Mouse (Mus musculus): ENCODE measurements around the gene Olfr281.
"Not testable (repeated sequence)": the region's sequence is repeated elsewhere in the genome, so short reads cannot be mapped to it uniquely, and the experiment has no call there.

The Olfr281 gene

GRCm38 (mm10) chr15:98424326-98424725 lies 28.1 kb upstream of the Olfr281 start:
- H3K4me3 ChIP-seq (replicated peaks; ENCODE audit: low read length) = no peak overlapping the region
- peaks cover 6% of the 10 kb centered on the region; the same call in 1 of the 2 replicates for H3K4me1 ChIP-seq (replicated peaks; ENCODE audit: low read depth, low read length)
- H3K36me3 ChIP-seq (ENCODE audit: insufficient read depth, low read length) = no peaks in the 10 kb centered on the region
- TF ChIP-seq POU5F1 (IDR thresholded peaks at IDR 0.05; ENCODE audit: borderline replicate concordance, low read length) = no peak
- no peak for TF ChIP-seq NANOG (IDR thresholded peaks at IDR 0.05; ENCODE audit: borderline replicate concordance, low read length)
- TF ChIP-seq CTCF (conservative IDR thresholded peaks at IDR 0.05; ENCODE audit: low read length) = no peak
- H3K27me3 ChIP-seq (ENCODE audit: insufficient read depth, low read length) = no peaks in the 10 kb centered on the region
- H3K9me3 ChIP-seq (ENCODE audit: low read length) = no peaks in the 10 kb centered on the region

GRCm38 (mm10) chr15:98424753-98425152 lies 27.6 kb upstream of the Olfr281 start:
- H3K4me1 ChIP-seq (replicated peaks; ENCODE audit: low read depth, low read length) = peaks cover 6% of the 10 kb centered on the region; the same call in 1 of the 2 replicates
- H3K9me3 ChIP-seq (ENCODE audit: low read length) = no peaks in the 10 kb centered on the region
- H3K36me3 ChIP-seq (ENCODE audit: insufficient read depth, low read length) = no peaks in the 10 kb centered on the region
- no peak for TF ChIP-seq NANOG (IDR thresholded peaks at IDR 0.05; ENCODE audit: borderline replicate concordance, low read length)
- TF ChIP-seq CTCF (conservative IDR thresholded peaks at IDR 0.05; ENCODE audit: low read length) = no peak
- no peak for TF ChIP-seq POU5F1 (IDR thresholded peaks at IDR 0.05; ENCODE audit: borderline replicate concordance, low read length)
- no peaks in the 10 kb centered on the region for H3K27me3 ChIP-seq (ENCODE audit: insufficient read depth, low read length)
- no peak overlapping the region for H3K4me3 ChIP-seq (replicated peaks; ENCODE audit: low read length)

- Histone ChIP-seq H3K9me3 (ENCODE audit: low read length) (no peaks in the 10 kb centered on the region), H3K36me3 (ENCODE audit: insufficient read depth, low read length) (no peaks in the 10 kb centered on the region), H3K4me3 (replicated peaks; ENCODE audit: low read length) (no peak overlapping the region), H3K27me3 (ENCODE audit: insufficient read depth, low read length) (no peaks in the 10 kb centered on the region), H3K4me1 (replicated peaks; ENCODE audit: low read depth, low read length) (peaks cover 6% of the 10 kb centered on the region; the same call in 1 of the 2 replicates)
- TF ChIP-seq NANOG (IDR thresholded peaks at IDR 0.05; ENCODE audit: borderline replicate concordance, low read length) = no peak
- TF ChIP-seq POU5F1 (IDR thresholded peaks at IDR 0.05; ENCODE audit: borderline replicate concordance, low read length) = no peak
- no peak for TF ChIP-seq CTCF (conservative IDR thresholded peaks at IDR 0.05; ENCODE audit: low read length)
These were observed 27.2 kb upstream of the Olfr281 start for GRCm38 (mm10) chr15:98425188-98425587.

GRCm38 (mm10) chr15:98430925-98431324 lies 21.5 kb upstream of the Olfr281 start, which contains the start of gene Olfr282:
Gene Olfr282 (plus strand): TSS chr15:98431225.
- not testable (repeated sequence) for H3K36me3 ChIP-seq (ENCODE audit: insufficient read depth, low read length); H3K9me3 ChIP-seq (ENCODE audit: low read length); H3K4me1 ChIP-seq (replicated peaks; ENCODE audit: low read depth, low read length); H3K27me3 ChIP-seq (ENCODE audit: insufficient read depth, low read length); H3K4me3 ChIP-seq (replicated peaks; ENCODE audit: low read length)

GRCm38 (mm10) chr15:98444561-98444960 lies 7.8 kb upstream of the Olfr281 start:
- no peaks in the 10 kb centered on the region for H3K27me3 ChIP-seq (ENCODE audit: insufficient read depth, low read length)
- no peak for TF ChIP-seq NANOG (IDR thresholded peaks at IDR 0.05; ENCODE audit: borderline replicate concordance, low read length)
- TF ChIP-seq CTCF (conservative IDR thresholded peaks at IDR 0.05; ENCODE audit: low read length) = no peak
- no peak for TF ChIP-seq POU5F1 (IDR thresholded peaks at IDR 0.05; ENCODE audit: borderline replicate concordance, low read length)
- H3K9me3 ChIP-seq (ENCODE audit: low read length) = peaks cover 5% of the 10 kb centered on the region; the same call in 1 of the 2 replicates
- H3K36me3 ChIP-seq (ENCODE audit: insufficient read depth, low read length) = no peaks in the 10 kb centered on the region
- no peak overlapping the region for H3K4me3 ChIP-seq (replicated peaks; ENCODE audit: low read length)
- H3K4me1 ChIP-seq (replicated peaks; ENCODE audit: low read depth, low read length) = no peaks in the 10 kb centered on the region

- TF ChIP-seq POU5F1 (IDR thresholded peaks at IDR 0.05; ENCODE audit: borderline replicate concordance, low read length) (no peak), CTCF (conservative IDR thresholded peaks at IDR 0.05; ENCODE audit: low read length) (no peak), NANOG (IDR thresholded peaks at IDR 0.05; ENCODE audit: borderline replicate concordance, low read length) (no peak)
- H3K36me3 ChIP-seq (ENCODE audit: insufficient read depth, low read length) = no peaks in the 10 kb centered on the region
- H3K4me1 ChIP-seq (replicated peaks; ENCODE audit: low read depth, low read length) = no peaks in the 10 kb centered on the region
- H3K27me3 ChIP-seq (ENCODE audit: insufficient read depth, low read length) = no peaks in the 10 kb centered on the region
- H3K4me3 ChIP-seq (replicated peaks; ENCODE audit: low read length) = no peak overlapping the region
- peaks cover 5% of the 10 kb centered on the region; the same call in 1 of the 2 replicates for H3K9me3 ChIP-seq (ENCODE audit: low read length)
These were observed 3.9 kb upstream of the Olfr281 start for GRCm38 (mm10) chr15:98448521-98448920.

GRCm38 (mm10) chr15:98469596-98469995 lies 17.2 kb downstream of the Olfr281 start, which contains the start of gene OR5BS1P:
Gene OR5BS1P (plus strand): TSS chr15:98469896.
- H3K4me1 ChIP-seq (replicated peaks; ENCODE audit: low read depth, low read length) = no peaks in the 10 kb centered on the region
- peaks cover 10% of the 10 kb centered on the region for H3K27me3 ChIP-seq (ENCODE audit: insufficient read depth, low read length)
- TF ChIP-seq POU5F1 (IDR thresholded peaks at IDR 0.05; ENCODE audit: borderline replicate concordance, low read length) (no peak), NANOG (IDR thresholded peaks at IDR 0.05; ENCODE audit: borderline replicate concordance, low read length) (no peak), CTCF (conservative IDR thresholded peaks at IDR 0.05; ENCODE audit: low read length) (no peak)

GRCm38 (mm10) chr15:98471539-98471938 lies 19.2 kb downstream of the Olfr281 start:
- Histone ChIP-seq H3K4me1 (replicated peaks; ENCODE audit: low read depth, low read length) (peaks cover 4% of the 10 kb centered on the region), H3K9me3 (ENCODE audit: low read length) (no peaks in the 10 kb centered on the region), H3K27me3 (ENCODE audit: insufficient read depth, low read length) (peaks cover 15% of the 10 kb centered on the region), H3K4me3 (replicated peaks; ENCODE audit: low read length) (no peak overlapping the region), H3K36me3 (ENCODE audit: insufficient read depth, low read length) (no peaks in the 10 kb centered on the region)
- TF ChIP-seq NANOG (IDR thresholded peaks at IDR 0.05; ENCODE audit: borderline replicate concordance, low read length) (no peak), CTCF (conservative IDR thresholded peaks at IDR 0.05; ENCODE audit: low read length) (no peak), POU5F1 (IDR thresholded peaks at IDR 0.05; ENCODE audit: borderline replicate concordance, low read length) (no peak)

More at GRCm38 (mm10) chr15:98469596-98469995, 17.2 kb downstream of the Olfr281 start, which contains the start of gene OR5BS1P:
- Histone ChIP-seq H3K4me3 (replicated peaks; ENCODE audit: low read length) (no peak within 1 kb of the TSS), H3K9me3 (ENCODE audit: low read length) (no peaks in the 10 kb centered on the region), H3K36me3 (ENCODE audit: insufficient read depth, low read length) (no peaks in the 10 kb centered on the region)

- Histone ChIP-seq H3K4me1 (replicated peaks; ENCODE audit: low read depth, low read length) (peaks cover 9% of the 10 kb centered on the region), H3K9me3 (ENCODE audit: low read length) (no peaks in the 10 kb centered on the region), H3K4me3 (replicated peaks; ENCODE audit: low read length) (no peak overlapping the region), H3K36me3 (ENCODE audit: insufficient read depth, low read length) (no peaks in the 10 kb centered on the region), H3K27me3 (ENCODE audit: insufficient read depth, low read length) (peaks cover 22% of the 10 kb centered on the region)
- no peak for TF ChIP-seq CTCF (conservative IDR thresholded peaks at IDR 0.05; ENCODE audit: low read length)
- TF ChIP-seq POU5F1 (IDR thresholded peaks at IDR 0.05; ENCODE audit: borderline replicate concordance, low read length) = no peak
- no peak for TF ChIP-seq NANOG (IDR thresholded peaks at IDR 0.05; ENCODE audit: borderline replicate concordance, low read length)
These were observed 22.6 kb downstream of the Olfr281 start for GRCm38 (mm10) chr15:98474958-98475357.

Data from E14TG2a.4 (cell line).